Mouse (Mus musculus) lung, adult 2 months (tissue): Measurements from ENCODE around the gene Icam2.

Source experiments
- CTCF ChIP-seq: fragments of 200-500 bp; IDR thresholded peaks from 2 replicates; pipeline ENCODE4 v1.5.1; 2011; ENCODE audit warnings: mild to moderate bottlenecking, low read length, control low read depth; ENCODE audit not compliant: insufficient read depth
- POLR2A ChIP-seq: fragments of 200-500 bp; IDR thresholded peaks from 2 replicates; pipeline ENCODE4 v1.6.1; 2011; ENCODE audit warnings: low read depth, mild to moderate bottlenecking, control low read depth, low read length, borderline replicate concordance; ENCODE audit errors: extremely low read depth

GRCm38 (mm10) chr11:106411157-106411556 lies 23.3 kb upstream of the Icam2 start:
- TF ChIP-seq POLR2A (no peak), CTCF (no peak)
